Mouse (Mus musculus) adrenal gland, adult 8-10 months (tissue): ENCODE results near the gene Med11. TPM values are rescaled to one million over a fixed set of nuclear protein-coding genes. Genes with fewer than 3 reads are reported as not detected.
"Not testable (repeated sequence)": the region's sequence is repeated elsewhere in the genome, so short reads cannot be mapped to it uniquely, and the experiment has no call there.

ENCODE experiments used
- DNase-seq: peaks from one replicate; pipeline ENCODE4 v3.0.0; 2022
- total RNA-seq, 4 experiments: library from RNA; stranded (reverse); gene quantifications; 2 replicates each; pipeline ENCODE4 v1.2.4; 2022

Med11 gene
- total RNA-seq, 4 experiments from 2014 or later: 23.4 to 24.4 (median 24.2) TPM

DNA sequence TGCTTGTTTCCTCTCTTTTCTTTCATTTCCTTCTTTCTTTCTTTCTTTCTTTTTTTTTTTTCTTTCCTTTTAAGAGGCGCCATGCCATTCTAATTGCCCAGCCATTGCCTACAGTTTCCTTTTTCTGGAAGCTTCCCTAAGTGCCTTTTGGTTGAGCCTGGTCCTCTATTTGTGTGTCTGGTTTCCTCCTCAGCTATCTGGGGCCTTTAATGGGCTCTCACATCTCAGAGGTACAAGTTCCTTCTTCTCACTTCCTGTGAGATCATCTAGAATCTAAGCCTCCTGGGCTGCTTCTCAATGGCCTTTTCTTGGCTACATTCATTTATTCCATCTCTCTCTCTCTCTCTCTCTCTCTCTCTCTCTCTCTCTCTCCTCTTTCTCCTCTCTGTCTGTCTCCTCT, 4.3 kb upstream of the Med11 start:
- no peak for DNase-seq

DNA sequence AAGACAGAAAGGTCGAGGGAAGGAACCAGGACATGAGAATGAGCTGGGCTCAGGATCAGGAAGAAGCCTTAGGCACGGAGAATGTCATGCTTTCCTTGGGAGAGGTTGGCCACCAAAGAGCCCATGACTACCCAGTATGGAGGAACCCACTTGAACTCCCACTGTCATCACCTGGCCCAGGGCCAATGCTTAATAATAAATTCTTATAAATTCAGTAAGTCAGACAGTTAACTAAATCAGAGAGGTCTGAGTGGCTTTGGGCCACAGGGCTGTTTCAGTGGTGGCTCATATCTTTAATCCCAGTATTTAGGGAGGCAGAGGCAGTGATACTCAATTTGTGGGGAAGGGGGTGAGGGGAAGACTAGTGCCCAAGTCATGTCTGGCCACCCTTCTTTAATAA, 793 bp upstream of the Med11 start:
- DNase-seq: no peak

DNA sequence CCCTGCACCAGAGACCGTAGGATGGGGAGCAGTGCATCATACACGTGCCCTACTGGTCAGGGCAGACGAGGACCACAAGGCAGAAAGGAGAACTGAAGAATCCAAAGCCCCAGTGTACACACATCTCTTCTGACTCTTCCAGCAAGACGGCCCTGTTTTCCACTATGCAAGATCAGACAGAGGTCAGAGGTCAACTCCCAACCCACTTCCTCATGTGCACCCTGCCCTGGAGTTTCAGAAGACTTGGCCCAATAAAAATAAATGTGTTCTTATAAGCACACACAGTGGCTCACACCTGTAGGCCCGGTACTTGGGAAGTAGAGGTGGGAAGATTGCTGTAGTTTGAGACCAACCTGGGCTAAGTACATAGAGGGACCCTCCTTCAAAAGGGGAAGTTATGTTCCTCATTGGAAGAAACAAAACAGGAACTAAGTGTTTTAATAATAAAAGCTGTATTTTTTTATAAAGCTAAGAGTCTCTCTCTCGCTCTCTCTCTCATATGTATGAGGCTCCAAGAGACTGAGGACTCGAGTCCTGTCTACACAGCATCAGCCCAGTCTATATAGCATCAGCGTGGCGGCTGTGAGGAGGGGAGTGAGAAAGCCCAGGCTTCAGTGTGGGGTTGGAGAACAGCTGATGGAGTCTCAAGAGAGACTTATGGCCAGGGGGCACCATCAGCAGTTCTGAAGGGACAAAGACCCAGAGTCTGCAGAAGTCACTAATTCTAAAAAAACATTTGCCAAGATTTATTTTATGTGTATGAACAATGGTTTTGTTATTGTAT, 1.7 kb downstream of the Med11 start:
- no peak for DNase-seq

DNA sequence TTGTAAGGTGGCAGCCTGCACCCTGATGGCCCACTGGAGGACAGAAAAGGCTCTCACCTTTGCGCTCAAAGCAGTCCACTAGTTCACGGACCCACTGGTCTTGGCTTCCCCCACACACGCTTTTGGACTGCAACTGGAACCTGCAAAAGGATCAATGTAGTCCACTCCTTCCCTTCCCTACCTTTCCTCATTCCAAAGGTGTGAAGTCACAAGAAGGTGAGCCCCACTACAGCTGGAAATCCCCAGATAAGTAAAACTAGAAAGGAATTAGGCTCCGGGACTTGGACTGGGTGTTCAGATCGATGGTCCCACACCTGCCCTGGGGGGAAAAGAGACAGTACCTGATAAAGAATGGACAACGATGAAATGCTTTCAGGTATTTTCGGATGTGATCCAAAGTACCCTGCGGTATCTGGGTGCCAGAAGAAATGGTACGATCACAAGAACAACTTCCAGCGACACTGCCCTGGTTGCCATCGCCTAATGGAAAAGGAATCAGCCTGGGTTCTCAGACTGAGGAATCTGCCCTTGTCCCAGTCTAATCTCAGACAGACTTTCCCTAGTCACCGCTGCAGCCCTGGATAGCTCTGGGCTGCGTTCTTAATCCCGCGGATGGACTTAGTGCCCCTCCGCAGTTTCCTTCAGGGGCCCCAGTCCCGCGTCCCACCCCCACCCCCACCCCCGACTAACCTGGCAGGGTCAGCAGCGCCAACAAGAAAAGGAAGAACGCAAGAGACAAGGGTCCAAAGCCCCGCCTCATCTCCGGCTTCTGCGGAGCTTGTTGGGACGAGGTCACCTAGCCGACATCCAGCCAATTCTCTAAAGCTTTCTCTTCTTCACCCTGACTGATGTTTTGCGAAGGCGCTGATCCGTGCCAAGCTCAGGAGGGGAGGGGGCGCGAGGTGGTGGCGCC, 7.2 kb downstream of the Med11 start, which contains the start of gene Zmynd15:
Zmynd15 (plus strand) TSS at position 746 of the 913 bp plus-strand sequence.
- DNase-seq: no peak

DNA sequence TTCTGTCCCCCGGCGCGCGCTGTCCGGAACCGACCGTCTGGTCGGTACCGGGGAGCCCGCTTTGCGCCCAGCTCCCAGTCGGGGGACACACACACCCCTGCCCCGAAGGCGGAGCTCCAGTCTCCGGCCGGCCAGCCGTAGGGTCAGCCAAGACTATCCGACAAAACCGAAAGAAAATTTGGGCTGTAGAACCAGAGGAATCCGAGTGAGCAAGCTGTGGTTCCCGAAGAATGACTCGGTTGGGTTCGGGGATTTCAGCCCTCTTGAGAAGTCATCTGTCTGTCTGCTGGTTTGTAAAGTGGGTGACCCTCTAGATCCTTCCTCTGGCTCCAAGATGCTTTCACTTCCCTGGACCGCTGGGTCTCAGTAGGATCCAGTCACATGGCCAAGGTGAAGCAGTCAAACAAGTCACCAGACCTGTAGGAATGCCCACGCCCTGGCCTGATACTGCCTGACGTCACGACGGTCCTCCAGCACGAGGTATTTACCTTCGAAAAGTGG, 7.9 kb downstream of the Med11 start, which contains the start of gene Cxcl16:
Cxcl16 (minus strand) TSS at position 384 of the 501 bp plus-strand sequence.
- DNase-seq: peak; percentile 34

DNA sequence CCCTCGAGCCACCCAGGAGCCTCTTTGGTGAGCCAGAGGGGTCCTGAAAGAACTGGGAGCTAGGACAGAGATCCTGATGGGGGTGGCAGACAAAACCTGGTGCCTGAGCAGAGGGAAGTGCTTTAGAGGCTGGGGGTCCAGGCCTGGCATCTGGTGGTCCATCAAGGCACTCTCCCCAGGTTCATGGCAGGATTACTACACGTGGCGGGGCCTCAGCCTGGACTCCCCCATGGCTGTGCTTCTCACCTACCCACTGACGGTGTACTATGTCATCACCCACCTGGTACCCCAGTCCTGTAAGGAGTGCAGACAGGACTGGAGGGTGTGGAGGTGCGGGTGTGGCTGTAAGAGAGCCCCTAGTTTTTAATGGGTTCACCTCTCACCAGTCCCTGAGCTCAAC, 12.3 kb downstream of the Med11 start:
- no peak for DNase-seq

DNA sequence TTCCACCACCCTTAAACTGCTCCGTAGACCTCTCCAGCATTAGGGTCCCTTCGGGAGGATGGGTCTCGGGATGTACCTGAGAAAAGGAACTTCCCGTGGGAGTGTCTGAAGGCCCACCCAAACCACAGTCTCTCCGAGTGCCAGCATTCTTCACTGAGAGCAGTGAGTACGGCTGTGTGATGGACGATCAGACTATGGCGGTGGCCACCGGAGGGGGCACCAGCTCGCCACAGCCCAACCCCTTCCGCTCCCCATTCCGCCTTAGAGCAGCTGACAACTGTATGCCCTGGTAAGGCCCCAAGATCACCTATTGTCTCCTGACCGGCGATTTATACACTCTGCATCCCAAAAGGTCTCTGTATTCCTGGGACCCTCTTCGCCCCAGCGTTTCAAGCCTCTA, 13.5 kb downstream of the Med11 start:
- DNase-seq: no peak

DNA sequence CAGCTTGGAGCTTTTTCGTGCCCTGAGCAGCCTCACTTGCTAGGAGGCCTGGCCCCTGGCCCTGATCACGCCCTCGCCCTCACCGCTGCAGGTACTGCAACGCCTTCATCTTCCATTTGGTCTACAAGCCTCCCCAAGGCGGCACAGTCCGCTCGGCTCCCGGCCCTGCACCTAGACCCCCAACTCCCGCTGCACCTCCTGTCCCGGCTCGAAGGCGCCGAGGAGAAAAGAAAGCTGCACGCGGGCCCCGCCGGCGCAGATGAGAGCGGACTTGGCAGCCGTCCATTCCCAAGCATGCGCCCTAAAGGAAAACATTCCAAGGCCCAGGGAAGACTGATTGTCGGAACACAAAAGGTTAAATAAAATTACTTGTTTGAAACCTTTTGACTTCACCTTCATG, 14.1 kb downstream of the Med11 start:
- DNase-seq: no peak

DNA sequence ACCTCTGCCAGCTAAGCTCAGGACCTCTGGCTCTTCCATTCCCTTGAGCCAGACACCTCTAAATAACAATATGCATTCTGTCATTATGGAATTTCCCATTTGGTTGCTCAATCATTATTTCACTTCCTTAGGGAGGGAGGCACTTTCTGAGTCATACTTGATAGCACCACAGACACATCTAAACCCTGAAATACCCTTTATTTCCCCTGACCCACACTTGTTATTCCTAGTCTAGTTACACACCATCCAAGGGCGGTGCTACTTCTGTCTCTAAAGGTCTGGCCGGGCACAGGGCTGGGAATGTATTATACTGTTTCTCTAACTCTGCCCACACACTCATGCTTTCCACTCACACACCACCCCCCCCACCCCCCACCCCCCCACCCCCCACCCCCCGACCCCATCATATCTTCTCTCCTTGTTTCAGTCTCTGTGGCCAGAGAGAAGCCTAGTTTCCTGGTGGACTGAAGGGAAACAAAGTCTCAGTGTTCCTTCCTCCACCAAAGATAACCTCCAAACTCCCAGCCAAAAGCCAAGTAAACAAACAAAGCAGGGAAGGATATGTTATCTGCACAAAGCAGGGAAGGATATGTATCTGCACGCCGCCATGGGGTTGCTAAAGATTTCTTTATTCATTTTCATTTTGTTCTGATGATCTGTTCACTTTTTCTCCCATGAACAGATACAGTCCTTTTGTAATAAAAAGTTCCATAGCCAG, 16.3 kb downstream of the Med11 start:
- DNase-seq: no peak

DNA sequence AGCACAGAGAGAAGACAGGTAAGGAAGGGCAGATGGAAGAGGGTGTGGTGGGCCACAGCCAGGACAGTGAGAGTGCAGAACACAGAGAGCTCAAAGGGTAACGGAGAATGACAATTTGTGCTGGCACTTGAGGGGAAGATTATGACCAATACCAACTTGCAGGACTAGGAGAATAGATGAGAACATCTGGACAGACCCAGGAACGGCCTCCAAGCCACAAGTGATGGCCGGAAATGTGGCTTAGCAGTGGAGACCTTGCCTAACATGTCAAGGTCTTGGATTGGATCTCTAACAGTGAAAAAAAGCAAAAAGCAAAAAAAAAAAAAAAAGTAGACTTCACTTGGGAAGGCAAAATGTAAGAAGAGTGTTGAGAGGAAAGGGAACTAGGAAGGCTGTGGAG, 18.0 kb downstream of the Med11 start:
- no peak for DNase-seq

DNA sequence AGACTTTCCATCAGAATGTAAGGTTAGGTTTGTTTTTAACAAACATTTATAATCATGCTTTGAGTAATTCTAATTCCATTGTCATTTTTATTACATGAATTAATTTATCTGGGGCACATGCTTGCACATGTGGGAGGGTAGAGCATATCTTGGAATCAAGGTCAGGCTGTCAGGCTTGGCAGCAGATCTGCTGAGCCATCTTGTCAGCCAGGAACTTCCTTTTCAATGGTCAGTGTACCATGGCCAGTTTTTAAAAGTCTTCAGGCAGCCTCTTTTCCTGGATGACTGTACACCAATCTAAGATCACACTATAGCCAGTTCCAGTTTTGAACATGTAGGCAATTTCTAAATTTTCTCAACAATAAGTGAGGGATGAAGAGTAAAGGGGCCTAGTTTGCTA, 21.0 kb downstream of the Med11 start:
- DNase-seq: peak; percentile 36

DNA sequence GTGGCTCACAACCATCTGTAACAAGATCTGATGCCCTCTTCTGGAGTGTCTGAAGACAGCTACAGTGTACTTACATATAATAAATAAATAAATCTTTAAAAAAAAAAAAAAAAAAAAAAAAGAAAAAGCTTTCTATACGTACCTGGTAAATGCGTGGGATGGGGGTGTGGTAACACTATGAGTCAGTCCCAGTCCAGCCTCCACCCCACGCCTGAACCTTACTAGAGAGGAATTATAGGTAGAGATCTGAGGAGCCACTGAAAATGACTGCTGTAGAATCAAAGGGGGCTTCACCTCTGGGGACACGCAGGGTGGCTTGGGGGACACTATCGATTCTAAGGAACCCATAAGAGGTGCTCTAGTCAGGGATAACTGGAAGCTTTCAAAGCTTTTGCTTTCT, 21.6 kb downstream of the Med11 start:
- DNase-seq: not testable (repeated sequence)

DNA sequence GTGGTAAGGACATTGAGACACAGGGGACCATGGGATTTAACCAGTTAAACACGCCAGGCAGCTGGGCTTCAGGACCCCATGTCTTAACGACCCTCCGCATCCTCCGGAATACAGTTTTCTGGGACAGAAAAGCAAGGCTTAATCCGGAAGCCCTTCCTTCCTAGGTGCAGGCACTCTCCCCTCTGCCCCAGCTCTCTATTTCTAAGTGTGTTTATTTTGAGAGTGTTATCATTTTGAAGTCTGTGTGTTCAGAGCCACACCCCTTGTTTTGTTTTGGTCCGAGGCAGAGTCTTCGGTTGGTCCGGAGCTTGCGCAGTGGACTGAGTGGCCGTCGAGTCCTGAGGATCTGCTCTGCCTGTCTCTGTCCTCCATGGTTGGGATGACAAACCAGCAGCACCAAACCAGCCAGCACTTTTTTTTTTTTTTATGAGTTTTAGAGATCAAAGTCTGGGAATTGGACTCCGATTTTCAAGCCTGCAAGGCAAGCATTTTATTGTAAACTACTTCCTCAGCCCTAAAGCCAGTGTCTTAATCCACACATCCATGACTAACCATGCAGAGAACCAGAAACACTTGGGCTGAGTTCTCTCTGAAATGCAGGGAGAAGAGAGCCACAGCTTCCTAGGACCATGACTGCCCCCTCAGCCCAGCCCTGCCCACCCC, 23.3 kb downstream of the Med11 start:
- DNase-seq: no peak

DNA sequence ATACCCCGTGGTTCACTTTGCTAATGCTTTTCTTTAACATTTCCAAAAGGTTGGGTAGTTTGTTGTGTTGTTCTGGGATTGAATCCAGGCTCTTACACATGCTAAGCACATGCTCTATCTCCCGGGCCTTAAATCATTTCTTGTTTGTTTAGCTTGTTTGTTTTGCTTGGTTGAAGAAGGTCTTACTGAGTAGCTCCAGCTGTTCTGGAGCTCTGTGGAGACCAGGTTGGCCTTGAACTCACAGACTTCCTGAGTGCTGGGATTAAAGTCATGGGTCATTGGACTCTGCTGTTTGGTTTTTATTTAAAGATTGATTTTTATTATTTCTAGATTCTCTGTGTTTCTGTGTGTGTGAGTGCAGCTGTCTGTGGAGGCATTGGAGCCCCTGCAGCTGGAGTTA, 33.8 kb downstream of the Med11 start:
- no peak for DNase-seq

DNA sequence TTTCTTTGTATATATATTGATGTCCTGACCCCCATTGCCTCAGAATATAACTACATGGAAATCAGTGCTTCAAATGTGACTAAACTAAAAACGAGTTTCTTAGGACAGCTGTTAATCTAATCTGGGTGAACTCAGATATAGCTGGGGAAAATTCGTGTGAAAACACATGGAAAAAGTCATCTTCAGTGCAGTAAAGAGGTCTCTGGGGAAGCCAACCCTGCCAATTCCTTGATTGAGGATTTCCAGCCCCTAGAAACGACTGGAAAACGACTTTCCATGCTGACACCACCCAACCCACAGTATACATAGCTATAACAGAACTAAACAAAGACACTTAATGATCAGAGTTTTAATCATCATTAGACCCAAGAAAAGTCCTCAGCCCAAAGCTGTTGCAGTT, 36.1 kb downstream of the Med11 start:
- DNase-seq: no peak

DNA sequence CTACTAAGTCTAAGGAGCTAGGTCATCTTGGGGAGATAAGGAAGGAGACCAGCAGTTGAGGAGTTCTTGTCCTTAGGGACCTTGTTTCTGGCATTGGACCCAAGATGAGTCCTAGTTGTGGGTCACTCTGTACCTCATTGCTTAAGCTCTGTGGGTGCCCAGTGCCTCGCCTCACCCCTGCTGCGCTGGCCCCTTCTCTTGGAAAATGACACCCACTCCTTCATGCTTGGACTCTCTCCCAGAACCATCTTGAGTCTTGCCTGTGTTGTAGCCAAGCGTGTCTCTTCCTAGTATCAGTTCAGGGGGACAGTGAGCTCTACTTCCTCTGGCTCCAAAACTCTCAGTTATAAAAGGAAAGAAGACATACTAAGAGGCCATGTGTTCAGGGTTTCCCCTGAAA, 37.4 kb downstream of the Med11 start:
- DNase-seq: no peak

DNA sequence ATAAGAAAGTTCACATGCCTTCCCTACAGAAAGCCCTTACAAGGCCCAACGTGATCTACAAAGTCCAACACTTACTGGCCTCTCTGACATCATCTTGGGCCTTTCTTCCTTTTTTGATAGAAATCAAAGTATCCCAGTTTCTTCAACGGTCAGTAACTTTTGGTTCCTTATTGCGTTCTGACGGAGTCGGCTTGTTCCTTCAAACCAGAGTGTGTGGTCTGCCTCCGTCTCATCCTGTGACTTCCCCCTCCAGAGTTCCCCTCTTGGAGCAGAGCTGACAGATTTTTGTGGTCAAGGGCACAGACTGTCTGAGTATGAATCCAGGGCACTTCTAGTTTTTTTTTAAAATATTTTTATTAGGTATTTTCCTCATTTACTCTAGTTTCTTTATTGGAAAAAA, 38.0 kb downstream of the Med11 start:
- DNase-seq: no peak

DNA sequence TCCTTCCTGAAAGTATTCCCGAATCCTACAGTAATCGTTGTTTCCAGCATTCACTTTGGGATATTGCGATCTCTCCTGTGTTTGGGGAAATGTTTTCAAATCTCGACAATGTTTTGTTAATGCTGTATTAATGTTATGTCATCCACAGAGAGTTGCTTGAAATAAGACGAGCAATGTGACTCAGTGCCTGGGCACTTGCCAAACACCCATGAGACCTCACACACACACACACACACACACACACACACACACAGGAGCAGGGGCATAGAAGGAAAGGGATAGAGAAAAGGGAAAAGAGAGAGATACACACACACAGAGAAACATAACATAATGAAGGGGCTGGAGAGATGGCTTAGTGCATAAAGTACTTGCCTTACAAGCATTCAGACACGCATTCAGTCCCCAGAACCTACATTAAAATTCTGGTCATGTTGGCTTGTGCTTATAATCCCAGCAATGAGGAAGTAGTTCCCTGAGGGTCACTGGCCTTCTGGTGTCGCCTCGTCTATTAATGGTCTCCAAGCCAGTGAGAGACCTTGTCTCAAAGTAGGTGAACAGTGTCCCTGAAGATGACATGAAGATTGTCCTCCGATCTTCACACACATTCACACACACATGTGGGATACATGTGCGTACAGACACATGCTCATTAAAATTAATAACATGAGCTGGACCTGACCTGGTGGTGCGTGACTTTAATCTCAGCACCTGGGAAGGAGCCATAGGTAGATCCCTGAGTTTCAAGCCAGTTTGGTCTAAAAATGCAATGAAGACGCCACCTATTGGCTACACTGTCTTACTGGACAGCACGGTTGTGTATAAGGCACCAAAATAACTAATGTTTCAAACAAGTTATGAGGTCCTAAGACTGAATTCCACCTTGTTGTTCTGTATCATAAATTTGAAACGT, 48.1 kb downstream of the Med11 start:
- peak; percentile 41 for DNase-seq

DNA sequence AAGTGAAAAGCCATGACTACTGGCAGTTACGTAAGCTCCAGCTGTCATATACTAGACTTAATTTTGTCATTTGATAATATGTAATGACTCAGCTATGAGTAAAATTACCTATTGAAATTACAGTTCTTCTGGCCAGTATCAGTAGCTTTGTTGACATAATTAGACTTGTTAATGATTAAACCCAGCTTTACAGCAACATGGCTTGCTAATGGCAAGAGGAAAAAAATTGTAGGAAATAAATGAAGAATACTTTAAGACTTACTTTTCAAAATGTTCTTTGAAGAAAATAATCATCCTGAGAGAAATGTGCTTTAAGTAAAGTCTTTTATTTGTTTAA, 48.7 kb downstream of the Med11 start:
- DNase-seq: no peak

DNA sequence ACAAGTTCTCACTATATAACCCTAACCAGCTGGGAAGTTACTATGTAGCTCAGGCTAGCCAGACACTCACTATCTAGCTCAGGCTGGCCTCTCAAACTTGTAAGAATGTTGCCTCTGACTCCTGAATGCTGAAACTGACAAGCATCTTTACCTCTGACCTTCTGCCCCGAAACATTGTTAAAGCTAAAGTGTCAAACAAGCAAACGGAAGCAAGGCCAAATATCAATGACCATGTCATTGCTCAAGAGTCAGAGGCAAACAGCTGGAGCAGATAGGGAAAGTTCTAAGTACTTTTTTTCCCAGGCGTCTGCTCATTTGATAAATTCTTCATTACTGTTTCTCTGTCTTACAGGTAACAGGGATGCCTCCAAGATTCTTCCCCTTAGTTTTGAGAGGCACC, 50.3 kb downstream of the Med11 start:
- DNase-seq: no peak
